Mouse (Mus musculus): Measurements from ENCODE around the gene Narfl.

GRCm38 (mm10) chr17:25732082-25732481, 41.5 kb upstream of the Narfl start:
- TF ChIP-seq E2F4 (IDR thresholded peaks at IDR 0.05; ENCODE audit: insufficient read depth): no peak
- peak in 1 of 3 experiments; percentile 35 for TF ChIP-seq MYOD1 (IDR thresholded peaks at IDR 0.05; ENCODE audit: control insufficient read depth in 1 of 3, insufficient read length in 2 of 3, low read depth in 2 of 3)
- no peak for TF ChIP-seq MAX (IDR thresholded peaks at IDR 0.05; ENCODE audit: low read depth)
- no peak for TF ChIP-seq POLR2A (IDR thresholded peaks at IDR 0.05; ENCODE audit: insufficient read length, low read depth)
- no peak for TF ChIP-seq POLR2AphosphoS2 (IDR thresholded peaks at IDR 0.05; ENCODE audit: insufficient read length, low read depth)
- TF ChIP-seq USF1 (IDR thresholded peaks at IDR 0.05; ENCODE audit: low read depth): no peak
- TF ChIP-seq TCF12 (IDR thresholded peaks at IDR 0.05; ENCODE audit: insufficient read depth, poor library complexity, severe bottlenecking): no peak
- peak in 1 of 3 experiments; percentile 54 for TF ChIP-seq MYOG (IDR thresholded peaks at IDR 0.05; ENCODE audit: control insufficient read depth in 1 of 3, insufficient read depth in 1 of 3, insufficient read length in 2 of 3, low read depth in 2 of 3)
- TF ChIP-seq CEBPB (IDR thresholded peaks at IDR 0.05; ENCODE audit: insufficient read depth, poor library complexity, severe bottlenecking): no peak
- TF ChIP-seq TCF3 (IDR thresholded peaks at IDR 0.05; ENCODE audit: insufficient read length, low read depth): no peak
- TF ChIP-seq REST (IDR thresholded peaks at IDR 0.05; ENCODE audit: insufficient read depth, insufficient read length): no peak
- no peak for TF ChIP-seq SRF (IDR thresholded peaks at IDR 0.05; ENCODE audit: control insufficient read depth, insufficient read length, low read depth)

All from myocyte (in vitro differentiated cells).